Mouse (Mus musculus): Measurements from ENCODE around the gene Myh7b. TPM values are rescaled to one million over a fixed set of nuclear protein-coding genes. Genes with fewer than 3 reads are reported as not detected.
A peak's percentile ranks its signal among the peaks of the same experiment; 100 is the strongest.
"Not testable (repeated sequence)": the region's sequence is repeated elsewhere in the genome, so short reads cannot be mapped to it uniquely, and the experiment has no call there.

Gene Myh7b
- polyA plus RNA-seq, 1 experiment: 0.48 TPM

DNA sequence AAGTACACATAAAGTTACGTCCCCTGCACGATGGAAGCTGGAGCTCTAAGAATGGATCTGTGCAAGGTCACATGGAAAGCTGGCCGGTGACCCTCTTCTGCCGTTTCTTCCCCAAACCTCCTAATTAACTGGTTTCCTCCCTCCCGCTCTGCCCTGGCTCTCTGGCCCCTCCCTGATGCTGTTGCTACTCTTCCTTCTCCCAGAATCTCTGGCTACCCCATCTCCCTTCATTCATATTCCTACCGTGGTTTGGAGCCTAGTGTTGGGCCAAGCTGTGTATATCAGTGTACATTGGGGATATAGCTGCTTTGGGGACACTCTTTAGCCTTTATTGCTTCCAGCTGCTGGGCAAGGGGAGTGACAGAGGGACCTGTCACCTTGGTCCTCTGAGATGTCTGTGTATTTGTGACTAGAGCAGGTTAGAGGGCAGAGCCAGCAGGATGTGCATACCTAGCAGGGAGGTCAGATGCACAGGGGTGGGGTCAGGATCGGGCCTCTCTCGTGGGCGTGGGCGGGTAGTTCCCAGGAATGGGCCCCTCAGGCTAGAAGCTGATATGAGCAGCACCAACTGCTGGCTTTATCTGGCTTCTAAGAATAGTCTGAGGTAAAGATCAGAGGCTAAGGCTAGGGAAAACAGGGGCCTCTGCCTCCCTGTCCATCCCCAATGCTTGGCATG lies 6.3 kb upstream of the Myh7b start:
- no peak for TF ChIP-seq POLR2A (IDR thresholded peaks at IDR 0.05; ENCODE audit: borderline replicate concordance, extremely low read depth, insufficient read depth, insufficient read length, poor library complexity, severe bottlenecking)
- DNase-seq (ENCODE audit: low read depth): no peak

DNA sequence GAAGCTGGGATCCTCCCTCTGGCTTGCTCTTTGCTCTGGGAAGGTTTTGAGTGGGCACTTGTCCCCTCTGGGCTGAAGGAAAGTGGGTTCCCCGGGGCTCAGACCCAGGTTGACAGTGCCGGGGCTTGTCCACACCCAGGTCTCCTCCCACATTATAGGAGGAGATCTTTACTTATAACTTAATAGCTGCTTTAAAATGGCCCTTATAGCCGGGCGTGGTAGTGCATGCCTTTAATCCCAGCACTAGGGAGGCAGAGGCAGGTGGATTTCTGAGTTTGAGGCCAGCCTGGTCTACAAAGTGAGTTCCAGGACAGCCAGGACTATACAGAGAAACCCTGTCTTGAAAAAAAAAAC lies 5.8 kb upstream of the Myh7b start:
- not testable (repeated sequence) for DNase-seq (ENCODE audit: low read depth)

DNA sequence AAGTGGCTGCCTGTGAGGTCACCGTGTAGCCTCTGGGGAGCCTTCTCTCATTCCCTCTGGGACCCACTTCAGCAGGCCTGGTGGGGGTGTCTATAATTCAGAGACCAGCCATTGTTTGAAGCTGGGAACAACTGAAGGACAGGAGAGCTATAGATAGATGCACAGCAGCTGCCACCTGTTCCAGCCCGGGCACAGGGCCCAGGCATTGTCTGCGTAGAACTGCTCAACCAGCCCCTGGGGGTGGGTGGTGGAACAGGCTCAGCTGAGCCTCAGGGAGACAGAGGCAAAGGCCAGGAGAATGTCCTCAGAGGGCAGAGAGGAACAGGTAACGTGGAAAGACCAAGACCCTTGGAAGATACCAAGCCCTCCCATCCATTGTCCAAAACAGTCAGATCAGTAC lies 4.7 kb upstream of the Myh7b start:
- no peak for DNase-seq (ENCODE audit: low read depth)
- no peak for TF ChIP-seq POLR2A (IDR thresholded peaks at IDR 0.05; ENCODE audit: borderline replicate concordance, extremely low read depth, insufficient read depth, insufficient read length, poor library complexity, severe bottlenecking)
- no peak for TF ChIP-seq CTCF (IDR thresholded peaks at IDR 0.05; ENCODE audit: borderline replicate concordance, extremely low read depth, insufficient read depth, insufficient read length)

DNA sequence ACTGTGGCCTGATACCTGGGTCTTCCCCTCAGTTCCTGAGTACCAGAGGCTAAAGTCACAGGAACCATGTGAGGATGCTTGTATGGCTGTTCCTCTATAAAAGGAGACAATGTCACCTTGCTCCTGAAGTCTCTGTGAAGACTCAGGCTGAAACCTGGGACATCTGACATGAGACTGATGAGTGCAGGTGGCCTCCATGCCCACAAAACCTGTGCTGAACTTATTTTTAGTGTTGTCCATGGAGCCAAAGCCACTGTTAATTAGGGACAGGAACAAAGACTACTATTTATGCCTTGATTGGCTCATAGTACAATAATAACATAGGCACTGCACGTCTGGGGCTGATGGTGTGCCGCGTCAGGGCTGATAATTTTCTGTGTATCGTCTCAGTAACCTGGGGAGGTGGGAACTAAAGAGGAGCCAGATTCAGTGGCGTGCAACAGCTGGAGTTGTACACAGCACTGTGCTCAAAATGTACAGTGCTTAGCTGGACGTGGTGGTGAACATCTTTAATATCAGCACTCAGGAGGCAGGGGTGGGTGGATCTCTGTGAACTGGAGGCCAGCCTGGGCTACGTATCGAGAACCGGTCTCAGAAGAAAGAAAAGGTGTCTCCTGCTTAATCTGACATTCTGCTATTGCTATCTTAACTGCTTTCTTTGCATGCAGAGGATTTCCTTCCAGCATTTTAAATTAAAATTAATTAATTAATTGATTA lies 980 bp downstream of the Myh7b start:
- no peak for DNase-seq (ENCODE audit: low read depth)
- TF ChIP-seq CTCF (IDR thresholded peaks at IDR 0.05; ENCODE audit: borderline replicate concordance, extremely low read depth, insufficient read depth, insufficient read length) (no peak), POLR2A (IDR thresholded peaks at IDR 0.05; ENCODE audit: borderline replicate concordance, extremely low read depth, insufficient read depth, insufficient read length, poor library complexity, severe bottlenecking) (no peak)

DNA sequence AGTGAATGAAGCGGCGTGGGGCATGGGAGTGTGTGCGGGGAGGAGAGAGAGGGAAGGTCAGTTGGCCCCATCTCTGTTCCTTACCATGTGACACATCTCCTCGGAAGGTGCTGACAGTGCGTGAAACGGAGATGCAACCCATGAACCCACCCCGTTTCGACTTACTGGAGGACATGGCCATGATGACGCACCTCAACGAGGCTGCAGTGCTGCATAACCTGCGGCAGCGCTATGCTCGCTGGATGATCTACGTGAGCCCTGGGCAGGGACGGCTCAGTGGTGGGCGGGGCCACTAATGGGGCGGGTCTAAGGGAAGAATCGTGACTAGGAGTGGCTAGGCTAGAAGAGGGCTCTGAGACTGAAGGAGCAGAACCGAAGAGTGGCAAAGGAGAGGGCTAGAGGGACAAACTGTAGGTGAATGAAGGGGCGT lies 2.3 kb downstream of the Myh7b start:
- no peak for TF ChIP-seq CTCF (IDR thresholded peaks at IDR 0.05; ENCODE audit: borderline replicate concordance, extremely low read depth, insufficient read depth, insufficient read length)
- no peak for TF ChIP-seq POLR2A (IDR thresholded peaks at IDR 0.05; ENCODE audit: borderline replicate concordance, extremely low read depth, insufficient read depth, insufficient read length, poor library complexity, severe bottlenecking)
- DNase-seq (ENCODE audit: low read depth): peak; percentile 58

DNA sequence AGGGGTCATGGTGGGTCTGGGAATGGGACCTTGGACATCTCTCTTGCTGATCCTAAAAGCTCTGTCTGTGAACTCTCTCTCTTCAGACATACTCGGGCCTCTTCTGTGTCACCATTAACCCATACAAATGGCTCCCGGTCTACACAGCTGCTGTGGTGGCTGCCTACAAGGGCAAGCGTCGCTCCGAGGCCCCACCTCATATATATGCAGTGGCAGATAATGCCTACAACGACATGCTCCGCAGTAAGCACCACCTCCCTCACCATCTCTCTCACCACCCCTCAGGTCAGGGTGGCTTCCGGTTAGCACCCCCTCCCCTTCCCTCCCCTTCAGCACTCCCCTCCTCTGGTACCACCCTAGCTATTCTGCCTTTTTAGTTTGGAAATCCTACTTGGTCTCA lies 2.9 kb downstream of the Myh7b start:
- DNase-seq (ENCODE audit: low read depth): no peak
- TF ChIP-seq POLR2A (IDR thresholded peaks at IDR 0.05; ENCODE audit: borderline replicate concordance, extremely low read depth, insufficient read depth, insufficient read length, poor library complexity, severe bottlenecking) (no peak), CTCF (IDR thresholded peaks at IDR 0.05; ENCODE audit: borderline replicate concordance, extremely low read depth, insufficient read depth, insufficient read length) (no peak)

DNA sequence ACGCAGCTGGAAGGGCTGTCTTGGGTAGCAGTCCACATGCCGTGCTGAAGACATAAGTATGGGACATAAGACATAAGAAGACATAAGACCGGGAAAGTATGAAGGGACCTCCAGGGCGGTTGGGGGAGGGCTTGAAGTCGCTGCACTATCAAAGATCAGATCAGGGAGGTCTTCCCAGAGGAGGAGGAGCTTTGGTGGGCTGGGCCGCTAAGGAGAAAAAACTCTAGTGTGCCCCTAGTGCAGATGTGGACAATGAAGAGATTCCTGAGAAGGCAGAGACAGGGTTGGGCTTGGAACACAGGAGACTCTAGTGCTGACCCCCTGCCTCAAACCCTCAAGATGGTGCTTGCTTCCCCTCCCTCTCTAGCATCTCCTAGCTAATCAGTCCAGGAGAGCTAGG lies 6.0 kb downstream of the Myh7b start:
- no peak for DNase-seq (ENCODE audit: low read depth)
- TF ChIP-seq POLR2A (IDR thresholded peaks at IDR 0.05; ENCODE audit: borderline replicate concordance, extremely low read depth, insufficient read depth, insufficient read length, poor library complexity, severe bottlenecking) (no peak), CTCF (IDR thresholded peaks at IDR 0.05; ENCODE audit: borderline replicate concordance, extremely low read depth, insufficient read depth, insufficient read length) (no peak)

DNA sequence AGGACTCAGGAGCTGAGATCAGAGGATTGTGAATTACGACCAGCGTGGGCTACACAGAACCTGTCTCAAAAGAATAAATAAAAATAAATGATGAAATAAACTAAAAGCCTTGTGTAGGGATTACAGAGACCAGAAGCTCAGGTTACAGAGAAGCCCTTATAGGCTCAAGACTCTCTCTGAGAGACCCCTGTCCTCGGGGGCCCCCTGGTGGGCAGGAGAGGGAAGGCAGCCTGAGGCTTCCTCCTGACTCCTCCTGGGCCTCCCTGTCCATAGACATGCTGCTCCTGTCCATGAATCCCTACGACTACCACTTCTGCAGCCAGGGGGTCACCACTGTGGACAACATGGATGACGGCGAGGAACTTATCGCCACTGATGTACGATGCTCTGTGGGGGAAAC lies 8.8 kb downstream of the Myh7b start:
- TF ChIP-seq CTCF (IDR thresholded peaks at IDR 0.05; ENCODE audit: borderline replicate concordance, extremely low read depth, insufficient read depth, insufficient read length): peak; percentile 95
- no peak for TF ChIP-seq POLR2A (IDR thresholded peaks at IDR 0.05; ENCODE audit: borderline replicate concordance, extremely low read depth, insufficient read depth, insufficient read length, poor library complexity, severe bottlenecking)
- DNase-seq (ENCODE audit: low read depth): peak; percentile 74

DNA sequence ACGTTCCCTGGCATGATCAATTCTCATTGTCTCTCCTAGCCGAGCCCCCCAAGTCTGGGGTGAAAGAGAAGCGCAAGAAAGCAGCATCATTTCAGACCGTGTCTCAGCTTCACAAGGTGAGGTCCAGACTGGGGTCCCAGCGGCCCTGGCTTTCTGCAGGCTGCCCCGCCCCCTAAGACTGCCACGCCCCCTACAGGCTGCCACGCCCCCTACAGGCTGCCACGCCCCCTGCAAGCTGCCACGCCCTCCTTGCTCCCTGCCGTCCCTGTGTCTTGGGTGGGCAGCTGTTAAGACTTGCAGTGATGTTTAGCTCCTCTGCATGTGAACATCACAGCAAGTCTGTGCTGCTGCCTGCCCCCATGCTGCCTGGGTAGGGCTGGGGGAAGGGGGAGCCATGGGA lies 11.6 kb downstream of the Myh7b start:
- TF ChIP-seq POLR2A (IDR thresholded peaks at IDR 0.05; ENCODE audit: borderline replicate concordance, extremely low read depth, insufficient read depth, insufficient read length, poor library complexity, severe bottlenecking) (no peak), CTCF (IDR thresholded peaks at IDR 0.05; ENCODE audit: borderline replicate concordance, extremely low read depth, insufficient read depth, insufficient read length) (no peak)
- no peak for DNase-seq (ENCODE audit: low read depth)

DNA sequence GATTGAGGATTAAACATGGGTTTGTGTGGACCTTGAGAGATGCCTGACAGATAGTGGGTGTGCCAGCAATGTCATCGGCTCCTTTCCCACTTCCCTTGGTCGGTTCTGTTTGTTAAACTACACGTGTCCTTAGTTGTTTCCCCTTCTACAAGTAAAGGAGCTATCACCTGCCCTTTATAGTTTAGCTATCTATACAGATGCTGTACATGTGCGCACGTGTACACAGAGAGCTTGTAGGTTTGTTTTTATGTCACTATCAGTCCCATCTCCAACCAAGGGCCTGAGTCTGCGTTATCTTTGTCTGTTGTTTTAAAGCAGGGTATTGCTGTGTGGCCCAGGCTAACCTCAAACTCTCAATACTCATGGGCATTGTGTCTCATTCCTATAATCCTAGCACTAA lies 13.0 kb downstream of the Myh7b start:
- no peak for DNase-seq (ENCODE audit: low read depth)
- no peak for TF ChIP-seq POLR2A (IDR thresholded peaks at IDR 0.05; ENCODE audit: borderline replicate concordance, extremely low read depth, insufficient read depth, insufficient read length, poor library complexity, severe bottlenecking)

DNA sequence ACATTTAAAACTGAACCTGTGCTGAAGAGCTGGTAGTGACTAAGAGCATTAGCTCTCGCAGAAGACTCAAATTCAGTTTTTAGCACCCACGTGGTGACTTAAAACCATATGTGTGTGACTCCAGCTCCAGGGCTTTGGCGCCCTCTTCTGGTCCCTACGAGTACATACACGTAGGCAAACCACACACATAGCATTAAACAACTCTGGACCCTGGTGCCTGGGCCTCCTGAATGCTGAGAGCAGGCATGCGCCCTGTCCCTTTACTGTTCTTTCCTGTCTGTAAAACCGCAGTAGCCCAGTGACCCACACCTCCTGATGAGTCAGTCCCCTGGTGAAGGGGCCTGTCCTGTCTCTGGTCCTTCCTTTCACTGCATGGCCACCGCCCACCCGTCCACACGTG lies 13.7 kb downstream of the Myh7b start:
- TF ChIP-seq POLR2A (IDR thresholded peaks at IDR 0.05; ENCODE audit: borderline replicate concordance, extremely low read depth, insufficient read depth, insufficient read length, poor library complexity, severe bottlenecking) (no peak), CTCF (IDR thresholded peaks at IDR 0.05; ENCODE audit: borderline replicate concordance, extremely low read depth, insufficient read depth, insufficient read length) (peak; percentile 70)
- DNase-seq (ENCODE audit: low read depth): peak; percentile 71

DNA sequence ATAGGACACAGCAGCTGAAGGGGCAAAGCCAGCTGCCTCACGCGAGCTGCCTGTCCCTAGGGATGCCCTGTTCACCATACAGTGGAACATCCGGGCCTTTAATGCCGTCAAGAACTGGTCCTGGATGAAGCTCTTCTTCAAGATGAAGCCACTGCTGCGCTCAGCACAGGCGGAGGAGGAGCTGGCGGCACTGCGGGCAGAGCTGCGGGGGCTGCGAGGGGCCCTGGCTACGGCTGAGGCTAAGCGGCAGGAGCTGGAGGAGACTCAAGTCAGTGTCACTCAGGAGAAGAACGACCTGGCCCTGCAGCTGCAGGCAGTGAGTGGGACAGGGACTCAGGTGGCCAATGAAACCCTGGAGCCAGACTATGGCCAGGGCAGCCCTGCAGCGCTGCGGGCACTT lies 15.3 kb downstream of the Myh7b start:
- TF ChIP-seq POLR2A (IDR thresholded peaks at IDR 0.05; ENCODE audit: borderline replicate concordance, extremely low read depth, insufficient read depth, insufficient read length, poor library complexity, severe bottlenecking) (no peak), CTCF (IDR thresholded peaks at IDR 0.05; ENCODE audit: borderline replicate concordance, extremely low read depth, insufficient read depth, insufficient read length) (no peak)
- DNase-seq (ENCODE audit: low read depth): no peak
